Mouse (Mus musculus) limb, embryonic 14.5 days (tissue): ENCODE results near the gene Inpp4a. TPM values are rescaled to one million over a fixed set of nuclear protein-coding genes. Genes with fewer than 3 reads are reported as not detected.

Source experiments
- ATAC-seq: fragments of 200-750 bp; cut with Nextera tagmentation; 2 replicates; pipeline ENCODE4 v1.8.0; 2017; ENCODE audit warnings: low read depth, moderate number of reproducible peaks, moderate TSS enrichment; ENCODE audit not compliant: low FRiP score
- DNase-seq: peaks from one replicate; pipeline ENCODE4 v3.0.0-alpha.2; 2015; ENCODE audit warnings: low spot score
- H3K27ac ChIP-seq: fragments of 300-500 bp; sonication (generic); replicated peaks from 2 replicates; pipeline ENCODE4 v1.5.1; 2014; ENCODE audit warnings: low read depth, mild to moderate bottlenecking, low read length, moderate library complexity, mixed read lengths
- H3K27me3 ChIP-seq: fragments of 300-500 bp; sonication (generic); 2 replicates; pipeline ENCODE4 v1.6.1; 2014; ENCODE audit warnings: low read length, mixed read lengths; ENCODE audit not compliant: control insufficient read depth, insufficient read depth
- H3K36me3 ChIP-seq: fragments of 300-500 bp; sonication (generic); 2 replicates; pipeline ENCODE4 v1.6.1; 2014; ENCODE audit warnings: mild to moderate bottlenecking, low read length, moderate library complexity, mixed read lengths; ENCODE audit not compliant: control insufficient read depth, insufficient read depth
- H3K4me1 ChIP-seq: fragments of 300-500 bp; sonication (generic); 2 replicates; pipeline ENCODE4 v1.6.1; 2014; ENCODE audit warnings: antibody characterized with exemption, low read length, mixed read lengths; ENCODE audit not compliant: control insufficient read depth, insufficient read depth
- H3K4me2 ChIP-seq: fragments of 300-500 bp; sonication (generic); replicated peaks from 2 replicates; pipeline ENCODE4 v1.6.1; 2014; ENCODE audit warnings: low read depth, mild to moderate bottlenecking, low read length, moderate library complexity; ENCODE audit not compliant: severe bottlenecking
- H3K4me3 ChIP-seq: fragments of 300-500 bp; sonication (generic); replicated peaks from 2 replicates; pipeline ENCODE4 v1.5.1; 2014; ENCODE audit warnings: low read length
- H3K9ac ChIP-seq: fragments of 300-500 bp; sonication (generic); 2 replicates; pipeline ENCODE4 v1.6.1; 2014; ENCODE audit warnings: mild to moderate bottlenecking, low read depth, low read length, moderate library complexity; ENCODE audit not compliant: severe bottlenecking
- H3K9me3 ChIP-seq: fragments of 300-500 bp; sonication (generic); 2 replicates; pipeline ENCODE4 v1.6.1; 2016; ENCODE audit warnings: low read length; ENCODE audit not compliant: control insufficient read depth
- POLR2A ChIP-seq: fragments of 200-500 bp; IDR thresholded peaks from 2 replicates; pipeline ENCODE4 v1.8.0; 2012; ENCODE audit warnings: inconsistent platforms, mild to moderate bottlenecking, moderate library complexity, borderline replicate concordance; ENCODE audit not compliant: insufficient read depth, insufficient read length; ENCODE audit errors: extremely low read depth
- WGBS: fragments of 180-500 bp; shearing (Covaris S2); extraction: QIAGEN DNeasy Blood & Tissue Kit; methylation state at CpG from one replicate; pipeline ENCODE4 v1.1.7; 2014; 5-methylcytosine and 5-hydroxymethylcytosine counted together
- polyA plus RNA-seq, 2 experiments: library from polyadenylated mRNA; depleted of rRNA in 1 of 2; stranded (reverse) in 1 of 2; unstranded in 1 of 2; fragments of >200 nt; fragmentation: Nextera tagmentation in 1 of 2; extraction: Ambion mirVana in 1 of 2; gene quantifications; 2 replicates each; pipeline versions ENCODE4 v1.2.1 to v1.2.3; 2012 to 2014

Inpp4a gene
- polyA plus RNA-seq, 2 experiments, result 13.6 to 16.6 TPM

GRCm38 (mm10) chr1:37347361-37348080 lies 47.9 kb downstream of the Inpp4a start:
- no peak overlapping the region for H3K27ac ChIP-seq
- H3K9ac ChIP-seq, result no peak overlapping the region
- no peak overlapping the region for H3K4me2 ChIP-seq
- H3K4me3 ChIP-seq, result no peak overlapping the region
- no peaks in the 10 kb centered on the region for H3K36me3 ChIP-seq
- whole genome bisulfite sequencing, result 78% methylated on average over 9 of the region's 9 CpGs
- no peaks in the 10 kb centered on the region for H3K27me3 ChIP-seq
- peak; percentile 24 for DNase-seq
- H3K9me3 ChIP-seq, result no peaks in the 10 kb centered on the region
- TF ChIP-seq POLR2A, result no peak
- no peak for ATAC-seq
- peaks cover 12% of the 10 kb centered on the region; the same call in 1 of the 2 replicates for H3K4me1 ChIP-seq

- H3K27me3 ChIP-seq, result no peaks in the 10 kb centered on the region
- H3K4me1 ChIP-seq, result peaks cover 12% of the 10 kb centered on the region; the same call in 1 of the 2 replicates
- H3K27ac ChIP-seq, result no peak overlapping the region; the same call in 1 of the 2 replicates
- no peak for TF ChIP-seq POLR2A
- WGBS, result 64% methylated on average over 7 of the region's 7 CpGs
- DNase-seq (peak; percentile 12), ATAC-seq (peak; percentile 41; the same call in 1 of the 2 replicates)
- H3K9ac ChIP-seq, result no peak overlapping the region
- H3K36me3 ChIP-seq, result no peaks in the 10 kb centered on the region
- H3K9me3 ChIP-seq, result no peaks in the 10 kb centered on the region
- H3K4me2 ChIP-seq, result no peak overlapping the region
- no peak overlapping the region for H3K4me3 ChIP-seq
Measured at GRCm38 (mm10) chr1:37350886-37351651, 51.4 kb downstream of the Inpp4a start.

GRCm38 (mm10) chr1:37351961-37352360 lies 52.3 kb downstream of the Inpp4a start:
- WGBS, result 84% methylated on average over 2 of the region's 2 CpGs
- ATAC-seq, result no peak
- no peak overlapping the region for H3K4me2 ChIP-seq
- H3K36me3 ChIP-seq, result no peaks in the 10 kb centered on the region
- H3K4me1 ChIP-seq, result peaks cover 12% of the 10 kb centered on the region; the same call in 1 of the 2 replicates
- TF ChIP-seq POLR2A, result no peak
- no peaks in the 10 kb centered on the region for H3K9me3 ChIP-seq
- DNase-seq, result no peak
- H3K4me3 ChIP-seq, result no peak overlapping the region
- no peak overlapping the region for H3K9ac ChIP-seq
- no peaks in the 10 kb centered on the region for H3K27me3 ChIP-seq
- no peak overlapping the region for H3K27ac ChIP-seq

GRCm38 (mm10) chr1:37353456-37353855 lies 53.8 kb downstream of the Inpp4a start:
- Histone ChIP-seq H3K36me3 (no peaks in the 10 kb centered on the region; the same call in 1 of the 2 replicates), H3K9ac (no peak overlapping the region), H3K27ac (no peak overlapping the region), H3K4me2 (no peak overlapping the region), H3K9me3 (no peaks in the 10 kb centered on the region), H3K27me3 (no peaks in the 10 kb centered on the region), H3K4me3 (no peak overlapping the region), H3K4me1 (peaks cover 5% of the 10 kb centered on the region; the same call in 1 of the 2 replicates)
- WGBS, result 78% methylated on average over 4 of the region's 4 CpGs
- no peak for TF ChIP-seq POLR2A
- DNase-seq (no peak), ATAC-seq (no peak)

GRCm38 (mm10) chr1:37355492-37355891 lies 55.8 kb downstream of the Inpp4a start:
- ATAC-seq, result no peak
- Histone ChIP-seq H3K4me3 (no peak overlapping the region), H3K9ac (no peak overlapping the region), H3K27me3 (no peaks in the 10 kb centered on the region), H3K4me2 (no peak overlapping the region), H3K9me3 (no peaks in the 10 kb centered on the region), H3K36me3 (no peaks in the 10 kb centered on the region; the same call in 1 of the 2 replicates), H3K27ac (no peak overlapping the region), H3K4me1 (peaks cover 5% of the 10 kb centered on the region; the same call in 1 of the 2 replicates)
- TF ChIP-seq POLR2A, result no peak
- DNase-seq, result no peak
- WGBS, result 88% methylated on average over 3 of the region's 3 CpGs
